Mouse (Mus musculus): ENCODE measurements around the gene Uhrf1bp1. TPM values are rescaled to one million over a fixed set of nuclear protein-coding genes. Genes with fewer than 3 reads are reported as not detected.

Gene Uhrf1bp1
- total RNA-seq (2023) = 1 to 10 TPM; 6.8 to 7.4 TPM

DNA sequence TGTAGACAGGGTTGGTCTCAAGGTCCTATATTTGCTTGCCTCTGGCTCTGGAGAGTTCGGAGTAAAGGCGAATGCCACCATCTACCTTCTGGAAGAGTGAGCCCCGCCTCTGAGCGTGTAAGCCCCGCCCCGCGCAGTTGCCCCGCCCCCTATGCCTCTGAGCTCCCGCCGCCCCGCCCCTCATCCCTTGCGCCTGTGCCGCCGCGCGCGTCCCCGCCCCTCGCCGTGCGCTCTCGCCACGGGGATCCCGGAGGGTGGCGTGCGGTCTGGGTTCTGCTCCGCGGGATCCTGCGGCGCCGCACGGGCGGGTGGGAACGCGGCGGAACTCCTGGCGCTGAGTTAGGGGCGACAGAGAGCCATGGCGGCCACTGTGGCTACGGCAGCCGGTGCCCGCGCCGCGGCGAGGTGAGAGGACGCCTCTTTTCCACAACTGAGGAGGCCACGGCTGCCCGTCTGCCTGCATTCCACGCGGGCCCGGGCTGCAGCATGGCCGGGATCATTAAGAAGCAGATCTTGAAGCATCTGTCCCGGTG lies at the start of gene Uhrf1bp1:
Gene Uhrf1bp1 (plus strand): TSS at position 177 of the 533 bp plus-strand sequence.

DNA sequence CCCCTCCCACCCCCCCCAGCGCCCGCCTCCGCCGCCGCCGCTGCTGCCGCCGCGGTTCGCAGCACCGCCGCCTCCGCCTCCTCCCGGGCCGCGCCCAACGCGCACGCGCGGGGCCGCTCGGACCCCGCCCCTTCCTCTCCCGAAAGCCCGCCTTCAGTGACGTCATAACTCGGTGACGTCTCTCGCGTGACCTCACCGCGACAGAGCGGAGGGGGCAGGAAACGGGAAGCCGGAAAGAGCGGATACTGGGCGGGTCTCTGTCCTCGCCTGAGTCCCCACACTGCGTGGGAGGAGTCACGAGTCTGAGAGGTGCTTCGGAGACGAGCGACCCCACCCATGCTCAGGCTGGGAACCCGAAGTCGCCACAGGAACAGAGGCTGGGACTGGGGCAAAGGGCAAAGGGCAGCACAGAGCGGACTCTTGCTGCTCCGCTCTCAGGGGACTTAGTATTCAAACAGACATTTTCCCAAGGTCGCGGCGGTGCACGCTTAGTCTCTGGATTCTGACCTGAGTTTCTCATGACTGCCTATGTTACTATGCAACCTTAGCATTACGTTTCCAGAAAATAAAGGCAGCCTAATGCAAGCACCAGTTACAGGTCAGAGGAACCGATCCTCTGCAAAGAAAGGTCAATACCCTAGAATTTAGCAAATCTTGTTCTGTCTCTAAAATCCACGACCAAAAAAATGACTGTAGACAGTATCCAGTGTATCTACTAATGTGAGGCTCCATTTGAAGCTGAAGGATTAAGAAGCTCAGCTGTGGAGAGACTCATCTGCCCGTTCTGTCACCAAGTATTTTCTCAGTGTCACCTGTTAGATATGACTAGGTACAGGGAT lies 35.5 kb upstream of the Uhrf1bp1 start, which contains the start of gene D17Wsu92e:
Gene D17Wsu92e (minus strand): TSS at position 81 of the 839 bp plus-strand sequence.

DNA sequence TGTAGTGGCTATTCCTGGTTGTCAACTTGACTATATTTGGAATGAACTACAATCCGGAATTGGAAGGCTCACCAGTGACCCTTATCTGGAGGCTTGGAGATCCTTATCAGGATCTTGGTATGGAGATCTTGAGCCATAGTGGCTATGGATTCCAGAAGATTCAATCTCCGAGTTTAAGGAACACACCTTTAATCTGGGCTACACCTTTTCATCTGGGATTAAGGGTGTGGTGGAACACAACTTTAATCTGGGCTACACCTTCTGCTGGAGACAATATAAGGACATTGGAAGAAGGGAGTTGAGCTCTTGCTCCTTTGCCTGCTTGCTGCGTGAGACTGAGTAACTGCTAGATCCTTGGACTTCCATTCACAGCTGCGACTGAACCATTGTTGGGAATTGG lies 18.4 kb upstream of the Uhrf1bp1 start, which contains the start of gene Snrpc:
Gene Snrpc (plus strand): TSS at position 301 of the 400 bp plus-strand sequence.

DNA sequence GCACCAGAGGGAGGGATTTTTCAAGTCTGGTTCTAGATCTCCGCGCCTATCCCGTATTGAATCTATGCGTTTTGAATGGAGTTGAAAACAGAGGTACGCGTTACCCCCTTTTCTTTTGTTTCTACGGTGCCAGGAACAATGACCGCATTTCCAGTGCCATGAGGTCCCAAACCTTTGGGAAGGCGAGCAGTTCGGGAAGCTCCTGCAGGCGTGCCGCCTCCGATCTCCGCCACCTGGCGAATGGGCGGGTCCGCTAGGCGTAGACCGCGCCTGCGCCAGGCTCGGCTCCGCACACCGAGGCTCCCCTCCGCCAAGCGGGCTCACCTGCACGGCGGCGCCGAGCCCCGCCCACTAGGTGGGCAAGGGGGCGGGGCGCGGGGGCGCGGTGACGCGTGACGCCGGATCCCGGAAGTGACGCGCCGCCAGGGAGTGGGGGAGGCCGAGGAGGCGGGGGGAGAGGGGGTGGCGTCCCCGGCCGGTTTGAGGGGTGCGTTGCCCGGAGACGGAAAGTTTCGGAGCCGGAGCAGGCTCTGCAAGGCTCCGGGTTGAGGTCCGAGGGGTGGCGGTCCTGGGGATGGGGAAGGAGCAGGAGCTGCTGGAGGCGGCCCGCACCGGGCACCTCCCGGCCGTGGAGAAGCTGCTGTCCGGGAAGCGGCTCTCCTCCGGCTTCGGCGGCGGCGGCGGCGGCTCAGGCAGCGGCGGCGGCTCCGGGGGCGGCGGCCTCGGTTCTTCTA lies 52.8 kb downstream of the Uhrf1bp1 start, which contains the start of gene Anks1:
Gene Anks1 (plus strand): TSS at position 419 of the 734 bp plus-strand sequence.

DNA sequence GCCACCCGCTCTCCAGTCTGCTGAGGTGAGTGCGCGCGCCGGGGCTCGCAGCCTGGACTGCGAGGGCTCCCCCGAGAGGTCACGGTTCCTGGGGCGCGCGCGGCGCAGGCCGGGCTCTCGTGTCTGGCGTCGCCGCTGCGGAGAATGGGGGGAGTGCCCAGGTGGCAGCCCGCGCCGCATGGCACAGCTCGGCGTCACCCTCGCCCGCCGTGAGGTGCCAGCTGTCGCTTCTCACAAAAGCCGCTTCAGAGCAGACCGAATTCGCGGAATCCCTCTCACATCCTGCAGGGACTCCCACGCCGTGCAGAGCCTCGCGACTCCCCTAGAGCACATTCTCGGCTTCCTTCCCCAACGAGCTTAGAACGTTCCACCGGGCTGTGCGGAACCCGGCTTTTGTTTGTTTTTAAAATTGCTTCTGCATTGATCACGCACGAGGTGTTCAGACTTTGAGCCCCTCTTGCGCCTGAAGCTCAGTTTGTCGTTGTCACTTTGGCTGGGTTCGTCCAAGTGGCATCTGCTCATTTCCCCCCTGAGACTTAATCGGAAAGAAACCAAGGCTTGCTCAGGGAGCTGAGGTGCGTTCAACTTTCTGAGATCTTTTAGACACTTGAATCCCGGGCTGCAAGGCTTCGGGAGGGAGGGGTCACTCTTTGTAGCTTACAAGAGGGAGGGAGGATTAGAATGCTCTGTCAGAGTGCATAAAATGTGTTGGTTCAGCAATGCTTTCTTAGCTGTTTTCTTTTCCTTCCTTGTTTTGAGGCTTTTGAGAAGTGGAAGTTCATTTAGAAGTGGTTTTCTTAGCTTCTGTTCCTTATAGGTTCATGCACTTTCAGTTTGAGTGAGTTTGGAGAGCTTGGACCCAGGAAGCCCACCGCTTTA lies 53.6 kb downstream of the Uhrf1bp1 start, which contains the start of gene Taf11:
Gene Taf11 (minus strand): TSS at position 223 of the 879 bp plus-strand sequence.

Other genes with a start within 250 kb of the Uhrf1bp1 start
- gene Nudt3, start 232.9 kb upstream of the Uhrf1bp1 start, total RNA-seq (2023) = 10 to 100 TPM; 54.9 to 58.2 TPM
- not detected for gene RPS10-NUDT3, start 221.2 kb upstream of the Uhrf1bp1 start, total RNA-seq (2023)
- 100 to 1,000 TPM; 724 to 797 TPM for gene Rps10, start 219.8 kb upstream of the Uhrf1bp1 start, total RNA-seq (2023)
- under 1 TPM in 1 of 2 experiments, not detected in 1; 0.11 TPM for gene Pacsin1, start 200.9 kb upstream of the Uhrf1bp1 start, total RNA-seq (2023)
- not detected for gene Spdef, start 127.5 kb upstream of the Uhrf1bp1 start, total RNA-seq (2023)
- gene D17Wsu92e, start 35.8 kb upstream of the Uhrf1bp1 start, total RNA-seq (2023) = 10 to 100 TPM; 53.6 to 58.5 TPM
- gene Snrpc, start 18.3 kb upstream of the Uhrf1bp1 start, total RNA-seq (2023) = 10 to 100 TPM; 68.3 to 69.9 TPM
- gene Anks1, start 52.9 kb downstream of the Uhrf1bp1 start, total RNA-seq (2023) = 100 to 1,000 TPM; 100 to 110 TPM
- gene Taf11, start 53.4 kb downstream of the Uhrf1bp1 start, total RNA-seq (2023) = 10 to 100 TPM; 26.3 to 31.1 TPM
- gene Tcp11, start 224.2 kb downstream of the Uhrf1bp1 start, total RNA-seq (2023) = 1 to 10 TPM in 1 of 2 experiments, under 1 TPM in 1; 0.55 to 1.0 TPM

Measured in neutrophil, adult 59 days (primary cell).